Mouse (Mus musculus) ovary, postnatal 36 days (tissue): Measurements from ENCODE around the gene Fcho1.

Experiments
- DNase-seq: peaks from one replicate; pipeline ENCODE4 v3.0.0; 2022; ENCODE audit warnings: low spot score, mixed read lengths

Fcho1 gene

DNA sequence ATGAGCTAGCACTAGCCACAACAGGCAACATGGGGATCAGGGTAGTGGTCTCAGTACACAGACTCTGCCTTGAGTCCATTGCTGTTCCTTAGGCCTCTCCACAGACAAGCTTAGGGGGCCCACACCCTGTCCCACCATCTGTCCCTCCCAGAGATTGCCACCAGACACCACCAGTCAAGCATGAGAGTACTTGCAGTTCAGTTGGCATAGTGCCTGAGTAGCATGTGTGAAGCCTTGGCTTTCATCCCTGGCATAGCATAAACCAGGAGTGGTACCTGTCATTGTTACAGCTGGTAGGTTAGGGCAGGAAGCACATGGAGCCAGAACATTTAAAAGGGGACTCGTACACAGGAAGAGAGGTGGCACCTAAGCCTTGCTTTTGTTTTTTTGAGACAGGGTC is 65.8 kb downstream of the Fcho1 start:
- DNase-seq: no peak

DNA sequence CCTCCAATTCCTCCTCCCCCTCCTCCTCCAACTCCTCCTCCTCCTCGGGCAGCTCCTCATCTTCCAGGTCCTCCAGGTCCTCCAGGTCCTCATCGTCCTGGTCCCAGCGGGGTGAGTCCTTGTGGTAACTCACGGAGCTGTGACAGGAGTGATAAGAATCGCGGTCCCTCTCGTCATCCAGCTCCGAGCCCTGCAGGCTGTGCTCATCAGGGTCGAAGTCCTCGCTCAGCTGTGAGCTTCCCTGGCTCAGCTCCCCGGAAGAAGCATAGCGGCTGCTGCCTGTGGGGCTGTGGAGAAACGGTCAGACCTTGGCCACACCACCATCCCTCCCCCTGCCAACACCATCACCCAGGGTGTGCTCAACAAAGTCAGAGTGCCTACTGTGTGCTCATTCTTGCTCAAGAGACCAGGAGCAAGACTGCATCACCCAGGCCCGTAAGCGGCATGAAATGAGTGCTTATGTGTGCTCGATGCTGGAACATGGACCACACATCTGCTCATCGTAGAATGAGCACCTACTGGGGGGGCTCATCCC is 66.9 kb downstream of the Fcho1 start:
- no peak for DNase-seq
